Mouse (Mus musculus): Measurements from ENCODE around the gene Gm4981. TPM values are rescaled to one million over a fixed set of nuclear protein-coding genes. Genes with fewer than 3 reads are reported as not detected.

Gm4981 gene
- polyA plus RNA-seq (2015; fragmentation: Illumina TruSeq; extraction: RNeasy Lipid Tissue Mini Kit (QIAGEN cat#74804); ENCODE audit: insufficient read depth, low read depth, low replicate concordance), result not detected

DNA sequence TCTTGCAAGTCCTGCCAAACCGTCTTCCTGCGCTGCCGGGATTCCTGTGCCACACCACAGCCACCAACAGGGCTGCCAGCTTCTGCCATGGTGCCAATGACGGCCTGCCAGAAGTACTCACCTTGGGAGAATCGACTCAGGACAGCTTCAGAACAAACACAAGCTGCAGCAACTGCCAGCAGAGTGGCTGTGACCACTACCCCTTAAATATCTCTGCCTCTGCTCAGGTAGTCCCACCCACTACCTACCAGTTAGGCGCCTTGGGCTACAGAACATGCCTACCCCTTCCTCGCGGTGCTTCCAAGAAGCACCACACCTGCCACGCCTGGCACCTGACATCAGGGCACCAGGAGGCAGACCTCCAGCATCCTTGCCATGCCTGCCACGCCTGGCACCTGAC is at the start of gene Gm4981:
Gene Gm4981 (minus strand): TSS at position 89 of the 400 bp plus-strand sequence.

DNA sequence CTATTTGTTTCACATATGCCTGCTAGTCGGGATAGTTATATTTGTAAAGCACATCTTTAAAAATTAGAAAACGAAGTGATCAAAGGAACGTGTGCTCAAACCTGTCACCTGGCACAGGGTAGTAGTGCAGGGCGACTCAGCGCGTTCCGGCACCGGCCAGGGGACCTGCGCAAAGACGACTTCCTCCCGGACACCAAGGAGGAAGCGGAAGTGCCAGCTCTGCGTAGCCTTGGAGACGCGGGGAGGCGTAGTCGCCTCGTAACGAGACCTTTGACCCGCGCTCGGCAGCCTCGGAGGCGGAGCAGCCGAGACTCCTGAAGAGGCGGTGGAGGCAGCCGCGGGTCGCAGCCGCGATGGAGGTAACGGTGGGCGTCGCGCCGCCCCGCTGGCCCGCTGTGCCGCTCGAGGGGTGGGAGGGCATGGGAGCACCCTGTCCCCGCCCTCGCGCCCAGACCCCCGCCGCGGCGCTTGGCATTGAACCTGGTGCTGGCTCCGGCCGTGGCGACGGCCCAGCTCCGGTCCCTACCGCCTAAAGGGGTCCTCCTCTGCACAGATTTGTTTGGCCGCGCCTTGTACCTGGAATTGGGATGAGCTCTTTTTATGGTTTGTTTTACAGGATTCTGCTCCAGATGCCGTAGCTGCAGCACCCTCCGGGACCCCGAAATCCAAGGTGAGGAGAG is 18.9 kb upstream of the Gm4981 start, which contains the start of gene Gcc2:
Gene Gcc2 (plus strand): TSS at position 285 of the 680 bp plus-strand sequence.

DNA sequence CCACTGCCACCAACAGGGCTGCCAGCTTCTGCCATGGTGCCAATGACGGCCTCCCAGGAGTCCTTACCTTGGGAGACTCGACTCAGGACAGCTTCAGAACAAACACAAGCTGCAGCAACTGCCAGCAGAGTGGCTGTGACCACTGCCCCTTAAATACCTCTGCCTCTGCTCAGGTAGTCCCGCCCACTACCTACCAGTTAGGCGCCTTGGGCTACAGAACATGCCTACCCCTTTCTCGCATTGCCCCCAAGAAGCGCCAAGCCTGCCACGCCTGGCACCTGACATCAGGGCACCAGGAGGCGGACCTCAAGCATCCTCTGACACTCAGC is 3.9 kb downstream of the Gm4981 start, which contains the start of gene Duxf3:
Gene Duxf3 (minus strand): TSS at position 35 of the 329 bp plus-strand sequence.

DNA sequence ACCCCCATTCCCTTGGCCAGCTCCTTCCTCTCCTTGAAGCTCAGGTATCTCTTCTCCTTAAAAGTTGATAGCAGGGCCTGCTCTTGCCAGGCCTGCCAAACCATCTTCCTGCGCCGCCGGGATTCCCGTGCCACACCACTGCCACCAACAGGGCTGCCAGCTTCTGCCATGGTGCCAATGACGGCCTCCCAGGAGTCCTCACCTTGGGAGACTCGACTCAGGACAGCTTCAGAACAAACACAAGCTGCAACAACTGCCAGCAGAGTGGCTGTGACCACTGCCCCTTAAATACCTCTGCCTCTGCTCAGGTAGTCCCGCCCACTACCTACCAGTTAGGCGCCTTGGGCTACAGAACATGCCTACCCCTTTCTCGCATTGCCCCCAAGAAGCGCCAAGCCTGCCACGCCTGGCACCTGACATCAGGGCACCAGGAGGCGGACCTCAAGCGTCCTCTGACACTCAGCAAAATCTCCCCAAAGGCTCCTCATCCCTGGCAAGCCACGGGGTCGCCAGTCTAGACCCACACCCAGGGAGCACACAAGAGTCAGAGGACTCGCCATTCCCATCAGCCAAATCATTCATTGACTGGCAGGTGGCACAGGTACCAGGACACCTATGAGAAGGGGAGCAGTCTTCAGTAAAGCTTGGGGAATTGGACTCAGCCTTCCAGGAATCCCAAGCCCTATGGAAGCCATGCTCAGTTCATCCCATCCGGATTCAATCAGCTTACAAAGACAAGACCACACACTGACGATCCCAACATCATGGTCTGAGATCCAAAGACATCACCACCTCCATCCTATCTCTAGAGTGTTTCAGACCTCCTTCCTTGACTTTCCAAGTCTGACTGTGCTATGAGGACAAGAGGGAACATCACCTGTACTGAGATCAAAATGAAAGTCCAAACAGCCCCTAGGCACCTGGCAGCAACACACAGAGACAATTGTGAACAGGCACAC is 11.4 kb downstream of the Gm4981 start, which contains the start of gene AW822073:
Gene AW822073 (minus strand): TSS at position 104 of the 959 bp plus-strand sequence.

Other genes with a start within 250 kb of the Gm4981 start
- not detected for gene AW822073, start 11.8 kb downstream of the Gm4981 start, polyA plus RNA-seq (2015; fragmentation: Illumina TruSeq; extraction: RNeasy Lipid Tissue Mini Kit (QIAGEN cat#74804); ENCODE audit: insufficient read depth, low read depth, low replicate concordance)
- gene Duxf3, start 4.0 kb downstream of the Gm4981 start, polyA plus RNA-seq (2015; fragmentation: Illumina TruSeq; extraction: RNeasy Lipid Tissue Mini Kit (QIAGEN cat#74804); ENCODE audit: insufficient read depth, low read depth, low replicate concordance), result not detected
- gene Gcc2, start 18.8 kb upstream of the Gm4981 start, polyA plus RNA-seq (2015; fragmentation: Illumina TruSeq; extraction: RNeasy Lipid Tissue Mini Kit (QIAGEN cat#74804); ENCODE audit: insufficient read depth, low read depth, low replicate concordance), result 11.6 TPM
- 5.4 TPM for gene Lims1, start 86.8 kb upstream of the Gm4981 start, polyA plus RNA-seq (2015; fragmentation: Illumina TruSeq; extraction: RNeasy Lipid Tissue Mini Kit (QIAGEN cat#74804); ENCODE audit: insufficient read depth, low read depth, low replicate concordance)
- 10.7 TPM for gene Ranbp2, start 210.2 kb upstream of the Gm4981 start, polyA plus RNA-seq (2015; fragmentation: Illumina TruSeq; extraction: RNeasy Lipid Tissue Mini Kit (QIAGEN cat#74804); ENCODE audit: insufficient read depth, low read depth, low replicate concordance)